Mouse (Mus musculus) olfactory bulb, adult 2 months (tissue): ENCODE results near the gene Gm10309. TPM values are rescaled to one million over a fixed set of nuclear protein-coding genes. Genes with fewer than 3 reads are reported as not detected.
"Not testable (repeated sequence)": the region's sequence is repeated elsewhere in the genome, so short reads cannot be mapped to it uniquely, and the experiment has no call there.

ENCODE experiments used
- H3K27ac ChIP-seq: fragments of 200-500 bp; 2 replicates; pipeline ENCODE4 v1.5.1; 2012; ENCODE audit warnings: low read depth, low read length; ENCODE audit not compliant: insufficient read depth
- H3K4me1 ChIP-seq: fragments of 200-500 bp; 2 replicates; pipeline ENCODE4 v1.6.1; 2012; ENCODE audit warnings: low read length; ENCODE audit not compliant: control insufficient read depth, insufficient read depth
- H3K4me3 ChIP-seq: fragments of 200-500 bp; 2 replicates; pipeline ENCODE4 v1.5.1; 2012; ENCODE audit warnings: mild to moderate bottlenecking, low read depth, low read length, moderate library complexity; ENCODE audit not compliant: insufficient read depth
- CTCF ChIP-seq: fragments of 200-500 bp; IDR thresholded peaks from 2 replicates; pipeline ENCODE4 v1.5.1; 2012; ENCODE audit warnings: low read depth, mild to moderate bottlenecking, low read length, moderate library complexity; ENCODE audit not compliant: insufficient read depth
- POLR2A ChIP-seq: fragments of 200-500 bp; IDR thresholded peaks from 2 replicates; pipeline ENCODE4 v1.6.1; 2012; ENCODE audit warnings: mild to moderate bottlenecking, low read depth, low read length, moderate library complexity; ENCODE audit not compliant: insufficient read depth
- whole genome bisulfite sequencing: fragments of 180-500 bp; shearing (Covaris S2); methylation state at CpG from one replicate; pipeline ENCODE4 v1.1.7; 2018; 5-methylcytosine and 5-hydroxymethylcytosine counted together
- polyA plus RNA-seq: library from polyadenylated mRNA; stranded (reverse); fragments of >200 nt; gene quantifications from 2 replicates; pipeline ENCODE4 v1.2.4, GENCODE M21; 2012; ENCODE audit warnings: low replicate concordance; ENCODE audit not compliant: missing spikeins, insufficient read depth, insufficient read length

The Gm10309 gene
- polyA plus RNA-seq, 1 experiment = not detected

- Histone ChIP-seq H3K4me1 (no peaks in the 10 kb centered on the region), H3K27ac (no peak overlapping the region), H3K4me3 (no peak overlapping the region)
- WGBS = 94% methylated on average over 10 of the region's 10 CpGs
- TF ChIP-seq CTCF (no peak), POLR2A (no peak)
These were observed 15.2 kb downstream of the Gm10309 start for GRCm38 (mm10) chr17:86489827-86490226.

DNA sequence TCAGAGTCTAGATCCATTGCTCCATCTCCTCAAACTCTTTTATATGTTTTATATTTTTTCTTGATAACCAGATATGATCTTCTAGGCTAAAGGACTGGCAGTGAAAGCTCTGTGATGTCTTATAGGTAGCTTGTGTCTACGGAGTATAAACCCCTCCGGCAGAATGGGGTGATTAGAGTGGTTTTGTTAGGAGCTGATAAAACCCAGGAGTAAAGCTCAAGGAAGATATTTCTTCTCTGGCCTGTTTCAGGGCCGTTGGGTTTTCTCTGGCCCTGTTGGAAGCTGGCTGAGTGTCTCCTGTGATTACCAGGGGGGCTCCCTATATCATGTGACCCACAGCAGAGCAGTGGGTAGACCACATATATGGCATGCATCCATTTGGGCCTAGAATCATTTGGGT, 17.6 kb downstream of the Gm10309 start:
- TF ChIP-seq CTCF (no peak), POLR2A (no peak)
- WGBS = 88% methylated on average over 3 of the region's 3 CpGs
- Histone ChIP-seq H3K4me1 (no peaks in the 10 kb centered on the region), H3K27ac (no peak overlapping the region), H3K4me3 (no peak overlapping the region)

GRCm38 (mm10) chr17:86486657-86487056, 18.4 kb downstream of the Gm10309 start:
- TF ChIP-seq CTCF (no peak), POLR2A (no peak)
- H3K4me3 ChIP-seq = no peak overlapping the region
- no peak overlapping the region for H3K27ac ChIP-seq
- 96% methylated on average over 5 of the region's 5 CpGs for WGBS
- no peaks in the 10 kb centered on the region for H3K4me1 ChIP-seq

- no peaks in the 10 kb centered on the region for H3K4me1 ChIP-seq
- no peak for TF ChIP-seq CTCF
- TF ChIP-seq POLR2A = no peak
- H3K4me3 ChIP-seq = no peak overlapping the region
- 15% methylated on average over 3 of the region's 3 CpGs for WGBS
- no peak overlapping the region for H3K27ac ChIP-seq
These were observed 20.8 kb downstream of the Gm10309 start for GRCm38 (mm10) chr17:86484087-86484737.

GRCm38 (mm10) chr17:86482675-86483074, 22.4 kb downstream of the Gm10309 start:
- Histone ChIP-seq H3K27ac (no peak overlapping the region), H3K4me3 (no peak overlapping the region), H3K4me1 (no peaks in the 10 kb centered on the region)
- no peak for TF ChIP-seq CTCF
- TF ChIP-seq POLR2A = no peak
- WGBS = 71% methylated on average over 10 of the region's 10 CpGs

DNA sequence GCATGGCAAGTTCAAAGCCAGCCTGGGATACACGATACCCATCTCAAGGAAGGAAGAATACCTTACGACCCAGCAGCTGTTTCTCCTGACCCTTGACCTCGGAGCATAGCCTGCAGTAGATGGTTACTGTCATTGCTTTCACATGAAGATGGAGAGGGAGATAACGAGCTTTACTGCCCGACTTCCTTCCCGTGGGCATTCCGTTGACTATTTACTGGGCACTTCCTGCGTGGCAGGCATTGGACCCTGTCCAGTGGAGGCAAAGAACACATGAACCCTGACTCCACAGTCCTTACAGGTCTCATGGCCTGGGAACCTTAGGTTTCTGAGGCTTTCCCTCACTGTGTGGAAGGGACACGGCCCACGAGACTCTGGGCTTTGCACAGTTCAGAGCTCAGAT, 25.6 kb downstream of the Gm10309 start:
- Histone ChIP-seq H3K4me3 (no peak overlapping the region), H3K27ac (no peak overlapping the region), H3K4me1 (no peaks in the 10 kb centered on the region)
- TF ChIP-seq CTCF = no peak
- no peak for TF ChIP-seq POLR2A
- 86% methylated on average over 10 of the region's 10 CpGs for WGBS

GRCm38 (mm10) chr17:86477401-86477800, 27.6 kb downstream of the Gm10309 start:
- H3K4me3 ChIP-seq, H3K4me1 ChIP-seq, H3K27ac ChIP-seq: not testable (repeated sequence)

DNA sequence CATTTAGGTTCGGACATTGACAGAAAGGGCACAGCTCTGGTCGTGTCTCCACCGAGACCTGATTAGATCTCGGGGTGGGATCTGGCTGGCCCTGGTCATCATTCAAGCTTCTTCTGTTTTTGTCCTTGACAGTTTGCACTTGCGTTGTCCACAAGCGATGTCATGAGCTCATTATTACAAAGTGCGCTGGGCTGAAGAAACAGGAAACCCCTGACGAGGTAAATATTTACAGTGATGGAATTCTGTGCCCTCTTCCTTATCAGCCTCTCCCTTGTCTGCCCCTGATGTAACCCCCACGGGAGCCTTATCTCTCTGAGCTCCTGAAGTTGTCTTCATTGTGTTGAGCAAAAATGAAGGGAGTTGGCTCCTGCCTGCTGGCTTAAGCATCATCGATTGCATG, 28.4 kb downstream of the Gm10309 start:
- Histone ChIP-seq H3K4me3 (no peak overlapping the region), H3K4me1 (no peaks in the 10 kb centered on the region), H3K27ac (no peak overlapping the region)
- 92% methylated on average over 10 of the region's 10 CpGs for WGBS
- no peak for TF ChIP-seq POLR2A
- no peak for TF ChIP-seq CTCF

DNA sequence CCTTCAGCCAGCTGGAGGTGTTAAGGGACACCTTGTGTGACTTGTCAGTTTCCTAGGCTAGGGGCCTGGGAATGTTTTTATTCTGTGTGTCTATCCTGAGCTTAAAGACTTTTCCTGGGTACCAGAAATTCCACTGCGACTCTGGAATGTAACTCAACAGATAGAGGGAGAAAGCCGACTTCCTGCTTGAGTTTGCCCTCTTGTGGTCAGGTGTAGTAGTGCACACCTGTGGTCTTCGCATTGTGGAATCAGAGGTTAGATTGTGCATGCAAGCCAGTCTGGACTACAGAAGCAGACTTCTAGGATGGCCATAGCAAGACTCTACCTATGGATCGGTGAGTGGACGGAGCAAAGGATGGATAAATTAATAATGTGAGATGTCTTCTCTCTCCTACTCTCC, 33.3 kb downstream of the Gm10309 start:
- Histone ChIP-seq H3K27ac (no peak overlapping the region), H3K4me3 (no peak overlapping the region), H3K4me1 (peaks cover 17% of the 10 kb centered on the region)
- no peak for TF ChIP-seq CTCF
- no peak for TF ChIP-seq POLR2A
- WGBS = 58% methylated on average over 5 of the region's 5 CpGs

DNA sequence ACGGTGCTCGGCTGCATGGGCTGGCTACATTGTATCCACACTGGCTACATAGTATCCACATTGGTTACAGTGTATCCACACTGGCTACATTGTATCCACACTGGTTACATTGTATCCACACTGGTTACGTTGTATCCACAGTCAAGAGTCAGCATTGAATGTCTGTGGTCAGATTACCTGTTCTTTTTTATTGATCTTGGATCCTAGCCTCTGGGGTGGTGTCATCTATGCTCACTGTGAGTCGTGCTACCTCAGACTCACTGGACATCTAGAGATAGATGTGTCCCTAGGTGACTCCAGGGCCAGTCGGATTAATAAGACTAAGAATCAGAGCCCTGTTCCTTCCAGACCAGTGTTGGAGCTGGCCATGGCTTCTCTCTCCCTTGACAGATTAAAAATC, 34.9 kb downstream of the Gm10309 start:
- 93% methylated on average over 5 of the region's 5 CpGs for WGBS
- peaks cover 20% of the 10 kb centered on the region for H3K4me1 ChIP-seq
- no peak for TF ChIP-seq CTCF
- TF ChIP-seq POLR2A = no peak
- no peak overlapping the region for H3K27ac ChIP-seq
- no peak overlapping the region for H3K4me3 ChIP-seq
